Mouse (Mus musculus) skeletal muscle tissue, postnatal 0 days (tissue): ENCODE measurements around the gene Mrgbp. TPM values are rescaled to one million over a fixed set of nuclear protein-coding genes. Genes with fewer than 3 reads are reported as not detected.

Source experiments
- polyA plus RNA-seq: library from polyadenylated mRNA; unstranded; fragments of >200 nt; fragmentation: Nextera tagmentation; extraction: Ambion mirVana; gene quantifications from 2 replicates; pipeline ENCODE4 v1.2.1, GENCODE M21; 2015

Mrgbp gene
- polyA plus RNA-seq = 12.4 and 12.8 TPM in 2 replicates

GRCm38 (mm10) chr2:180581002-180581401, at the start of gene Mrgbp:
Mrgbp (plus strand) TSS chr2:180581304.

GRCm38 (mm10) chr2:180589123-180589831, 8.2 kb downstream of the Mrgbp start, which contains the start of gene Ogfr:
Ogfr (plus strand) TSS chr2:180589245.

GRCm38 (mm10) chr2:180597490-180597889, 16.4 kb downstream of the Mrgbp start, which contains the start of gene Col9a3:
Col9a3 (plus strand) TSS chr2:180597790.

Other genes with a start within 250 kb of the Mrgbp start
- gene Gata5, start 246.6 kb upstream of the Mrgbp start, polyA plus RNA-seq = not detected in 2 replicates
- 0.23 and 0.55 TPM in 2 replicates for gene Slco4a1, start 125.1 kb upstream of the Mrgbp start, polyA plus RNA-seq
- gene Ntsr1, start 81.3 kb upstream of the Mrgbp start, polyA plus RNA-seq = 0.06 and 0.11 TPM in 2 replicates
- gene Ogfr, start 7.9 kb downstream of the Mrgbp start, polyA plus RNA-seq = 36.9 and 38.7 TPM in 2 replicates
- gene Col9a3, start 16.5 kb downstream of the Mrgbp start, polyA plus RNA-seq = 1.6 and 11.8 TPM in 2 replicates
- 0.13 and 0.15 TPM in 2 replicates for gene Tcfl5, start 61.4 kb downstream of the Mrgbp start, polyA plus RNA-seq
- 7.5 and 9.3 TPM in 2 replicates for gene Dido1, start 128.7 kb downstream of the Mrgbp start, polyA plus RNA-seq
- gene Gid8, start 128.8 kb downstream of the Mrgbp start, polyA plus RNA-seq = 46.7 and 49.5 TPM in 2 replicates
- 0.37 and 0.89 TPM in 2 replicates for gene Slc17a9, start 144.0 kb downstream of the Mrgbp start, polyA plus RNA-seq
- not detected in 2 replicates for gene Bhlhe23, start 195.6 kb downstream of the Mrgbp start, polyA plus RNA-seq